Mouse (Mus musculus) embryonic facial prominence, embryonic 12.5 days (tissue): ENCODE measurements at regions not wholly inside any gene's neighbourhood (a gene's known extent, or its start where the extent isn't known, plus 50 kb on each side); places are given as distances from the start of the nearest gene placed in this dataset.

Experiments
- ATAC-seq: fragments of 200-750 bp; cut with Nextera tagmentation; 2 replicates; pipeline ENCODE4 v1.8.0; 2017; ENCODE audit not compliant: insufficient number of reproducible peaks, insufficient read depth, low FRiP score, low TSS enrichment
- H3K27ac ChIP-seq: fragments of 300-500 bp; sonication (generic); 2 replicates; pipeline ENCODE4 v1.5.1; 2016; ENCODE audit warnings: mild to moderate bottlenecking
- H3K27me3 ChIP-seq: fragments of 300-500 bp; sonication (generic); 2 replicates; pipeline ENCODE4 v1.6.1; 2016; ENCODE audit warnings: mild to moderate bottlenecking, moderate library complexity
- H3K36me3 ChIP-seq: fragments of 300-500 bp; sonication (generic); 2 replicates; pipeline ENCODE4 v1.6.1; 2016; ENCODE audit warnings: mild to moderate bottlenecking
- H3K4me1 ChIP-seq: fragments of 300-500 bp; sonication (generic); 2 replicates; pipeline ENCODE4 v1.6.1; 2016
- H3K4me2 ChIP-seq: fragments of 300-500 bp; sonication (generic); replicated peaks from 2 replicates; pipeline ENCODE4 v1.6.1; 2016; ENCODE audit warnings: mild to moderate bottlenecking, moderate library complexity
- H3K4me3 ChIP-seq: fragments of 300-500 bp; sonication (generic); 2 replicates; pipeline ENCODE4 v1.5.1; 2016; ENCODE audit warnings: mild to moderate bottlenecking
- H3K9ac ChIP-seq: fragments of 300-500 bp; sonication (generic); 2 replicates; pipeline ENCODE4 v1.6.1; 2016; ENCODE audit warnings: mild to moderate bottlenecking, moderate library complexity
- H3K9me3 ChIP-seq: fragments of 300-500 bp; sonication (generic); 2 replicates; pipeline ENCODE4 v1.6.1; 2016; ENCODE audit warnings: mild to moderate bottlenecking, moderate library complexity
- WGBS: fragments of 180-500 bp; shearing (Covaris S2); methylation state at CpG from one replicate; pipeline ENCODE4 v1.1.7; 2016; 5-methylcytosine and 5-hydroxymethylcytosine counted together

DNA sequence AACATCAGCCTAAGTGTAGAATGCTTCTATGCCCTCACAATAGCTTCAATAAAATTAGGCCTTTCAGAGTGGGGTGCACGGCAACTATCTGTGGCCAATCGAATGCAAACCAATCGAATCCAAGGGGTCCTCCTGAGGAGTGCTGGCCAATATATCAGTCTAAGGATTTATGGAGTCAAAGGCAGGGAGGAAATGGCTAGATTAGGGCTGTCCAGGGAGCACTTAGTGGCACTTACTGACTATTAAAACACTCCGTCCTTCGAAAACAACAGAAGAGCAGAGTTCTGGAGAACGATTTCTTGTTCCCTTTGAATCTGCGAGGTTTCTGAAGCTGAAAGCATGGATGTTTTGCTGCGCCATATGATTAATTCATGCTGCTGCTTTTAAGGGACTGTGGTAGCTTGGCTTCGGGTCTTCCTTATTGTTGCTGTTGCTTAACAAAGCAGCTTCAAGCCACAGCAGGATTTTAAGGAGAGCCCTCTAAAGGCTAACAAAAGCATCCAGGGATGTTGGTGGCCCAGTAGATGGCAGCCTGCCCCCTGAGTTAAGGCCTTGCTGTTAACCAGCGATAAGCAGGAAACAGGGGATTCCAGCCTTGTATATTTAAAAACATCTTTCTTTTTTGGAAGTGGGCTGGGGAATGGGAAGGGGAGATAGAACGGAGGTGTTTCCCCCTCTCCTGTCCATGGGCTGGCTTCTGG is 116.4 kb upstream of the Atp5g3 start:
- Histone ChIP-seq H3K4me1 (no peaks in the 10 kb centered on the region), H3K36me3 (no peaks in the 10 kb centered on the region), H3K27me3 (no peaks in the 10 kb centered on the region), H3K4me3 (no peak overlapping the region), H3K9me3 (no peaks in the 10 kb centered on the region), H3K9ac (no peak overlapping the region), H3K4me2 (no peak overlapping the region), H3K27ac (no peak overlapping the region)
- WGBS: 52% methylated on average over 11 of the region's 11 CpGs
- ATAC-seq: no peak

- H3K36me3 ChIP-seq: no peaks in the 10 kb centered on the region
- H3K9me3 ChIP-seq: no peaks in the 10 kb centered on the region
- H3K9ac ChIP-seq: no peak overlapping the region
- 83% methylated on average over 7 of the region's 7 CpGs for WGBS
- no peak overlapping the region for H3K27ac ChIP-seq
- H3K4me1 ChIP-seq: no peaks in the 10 kb centered on the region
- no peak overlapping the region for H3K4me3 ChIP-seq
- no peak overlapping the region for H3K4me2 ChIP-seq
- H3K27me3 ChIP-seq: peaks cover 4% of the 10 kb centered on the region; the same call in 1 of the 2 replicates
- no peak for ATAC-seq
These were observed 104.0 kb upstream of the Atp5g3 start for GRCm38 (mm10) chr2:74015146-74015545.

- no peak overlapping the region for H3K27ac ChIP-seq
- ATAC-seq: no peak
- H3K4me1 ChIP-seq: no peaks in the 10 kb centered on the region
- 88% methylated on average over 3 of the region's 3 CpGs for WGBS
- H3K9me3 ChIP-seq: no peaks in the 10 kb centered on the region
- H3K27me3 ChIP-seq: no peaks in the 10 kb centered on the region
- no peaks in the 10 kb centered on the region for H3K36me3 ChIP-seq
- no peak overlapping the region for H3K4me2 ChIP-seq
- no peak overlapping the region for H3K9ac ChIP-seq
- H3K4me3 ChIP-seq: no peak overlapping the region
These were observed 103.1 kb upstream of the Atp5g3 start for GRCm38 (mm10) chr2:74014201-74014600.

- WGBS: 8% methylated on average over 2 of the region's 2 CpGs
- Histone ChIP-seq H3K4me2 (no peak overlapping the region), H3K9me3 (no peaks in the 10 kb centered on the region), H3K9ac (no peak overlapping the region), H3K36me3 (no peaks in the 10 kb centered on the region), H3K27ac (no peak overlapping the region), H3K4me1 (peaks cover 5% of the 10 kb centered on the region; the same call in 1 of the 2 replicates), H3K4me3 (no peak overlapping the region), H3K27me3 (peaks cover 8% of the 10 kb centered on the region; the same call in 1 of the 2 replicates)
- ATAC-seq: no peak
These were observed 87.4 kb upstream of the Atp5g3 start for GRCm38 (mm10) chr2:73998531-73998930.

- no peak overlapping the region for H3K9ac ChIP-seq
- ATAC-seq: no peak
- no peak overlapping the region for H3K4me2 ChIP-seq
- 51% methylated on average over 5 of the region's 5 CpGs for WGBS
- no peaks in the 10 kb centered on the region for H3K36me3 ChIP-seq
- no peak overlapping the region for H3K27ac ChIP-seq
- H3K4me3 ChIP-seq: no peak overlapping the region
- H3K27me3 ChIP-seq: peaks cover 8% of the 10 kb centered on the region; the same call in 1 of the 2 replicates
- no peaks in the 10 kb centered on the region for H3K9me3 ChIP-seq
- H3K4me1 ChIP-seq: peaks cover 5% of the 10 kb centered on the region; the same call in 1 of the 2 replicates
These were observed 85.9 kb upstream of the Atp5g3 start for GRCm38 (mm10) chr2:73996986-73997385.

DNA sequence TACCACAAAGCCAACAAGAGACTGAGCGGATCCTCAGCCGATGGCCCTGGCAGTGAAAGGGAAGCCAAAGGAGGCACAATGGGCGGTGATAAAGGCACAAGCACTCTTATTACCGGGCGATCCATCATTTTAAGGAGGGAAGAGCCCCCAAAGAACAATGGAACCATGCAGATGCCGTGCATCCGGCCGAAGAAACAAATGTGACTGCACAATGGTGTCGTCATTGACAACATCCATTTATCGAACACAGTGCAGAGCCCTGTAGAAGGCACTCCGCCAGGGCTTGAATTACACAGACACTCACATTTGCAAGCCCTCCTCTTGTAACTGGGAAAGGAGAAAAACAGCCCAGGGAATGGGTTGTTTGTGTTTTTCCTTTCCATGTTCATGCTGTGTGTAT is 80.7 kb upstream of the Atp5g3 start:
- no peaks in the 10 kb centered on the region for H3K36me3 ChIP-seq
- H3K27me3 ChIP-seq: no peaks in the 10 kb centered on the region; the same call in 1 of the 2 replicates
- H3K9me3 ChIP-seq: no peaks in the 10 kb centered on the region
- H3K4me1 ChIP-seq: no peaks in the 10 kb centered on the region
- H3K4me3 ChIP-seq: no peak overlapping the region
- no peak overlapping the region for H3K4me2 ChIP-seq
- H3K27ac ChIP-seq: no peak overlapping the region
- ATAC-seq: no peak
- no peak overlapping the region for H3K9ac ChIP-seq
- 81% methylated on average over 11 of the region's 11 CpGs for WGBS

GRCm38 (mm10) chr2:73987441-73988105 is 76.4 kb upstream of the Atp5g3 start:
- Histone ChIP-seq H3K27ac (no peak overlapping the region), H3K9me3 (no peaks in the 10 kb centered on the region), H3K36me3 (no peaks in the 10 kb centered on the region), H3K27me3 (peaks cover 3% of the 10 kb centered on the region; the same call in 1 of the 2 replicates), H3K4me2 (no peak overlapping the region), H3K4me1 (no peaks in the 10 kb centered on the region), H3K9ac (no peak overlapping the region), H3K4me3 (no peak overlapping the region)
- 89% methylated on average over 10 of the region's 10 CpGs for WGBS
- ATAC-seq: no peak

- WGBS: 78% methylated on average over 6 of the region's 6 CpGs
- no peak overlapping the region for H3K4me3 ChIP-seq
- no peak overlapping the region for H3K9ac ChIP-seq
- no peaks in the 10 kb centered on the region for H3K9me3 ChIP-seq
- H3K4me1 ChIP-seq: no peaks in the 10 kb centered on the region
- no peaks in the 10 kb centered on the region for H3K36me3 ChIP-seq
- no peak overlapping the region for H3K4me2 ChIP-seq
- H3K27me3 ChIP-seq: peaks cover 3% of the 10 kb centered on the region; the same call in 1 of the 2 replicates
- ATAC-seq: no peak
- no peak overlapping the region for H3K27ac ChIP-seq
These were observed 74.8 kb upstream of the Atp5g3 start for GRCm38 (mm10) chr2:73985911-73986250.

DNA sequence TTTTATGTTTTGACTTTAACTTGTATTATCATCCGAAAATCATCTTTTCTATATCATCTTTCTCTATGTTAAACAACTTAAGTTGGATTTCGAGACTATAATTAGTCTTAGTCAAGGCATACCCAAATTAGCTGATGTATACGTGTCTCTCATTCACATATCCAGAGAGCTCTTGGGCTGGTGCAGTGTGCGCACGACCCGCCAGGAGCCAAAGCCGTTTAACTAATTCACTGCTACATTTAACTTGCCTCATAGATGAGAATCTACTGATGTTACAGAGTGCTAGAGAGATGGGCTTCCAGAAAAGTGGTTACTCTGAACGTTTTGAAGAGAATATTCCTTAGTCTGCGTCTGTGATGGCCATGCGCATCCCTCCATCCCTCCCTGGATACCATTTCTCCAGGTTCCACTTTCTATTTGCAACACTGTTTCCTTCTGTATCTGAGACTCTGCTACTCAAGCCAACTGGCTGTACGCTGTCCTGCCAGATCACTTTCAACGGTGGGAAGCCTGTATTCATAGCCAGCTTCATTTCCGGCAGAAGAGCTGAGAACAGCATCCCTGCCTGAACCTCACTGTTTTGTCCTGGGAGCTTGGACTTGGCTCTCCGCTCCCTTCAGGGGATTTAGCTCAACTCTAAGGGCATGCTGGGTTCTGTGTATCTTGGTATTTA is 74.2 kb upstream of the Atp5g3 start:
- WGBS: 79% methylated on average over 14 of the region's 14 CpGs
- Histone ChIP-seq H3K9me3 (no peaks in the 10 kb centered on the region), H3K4me3 (no peak overlapping the region), H3K27ac (no peak overlapping the region), H3K27me3 (peaks cover 3% of the 10 kb centered on the region; the same call in 1 of the 2 replicates), H3K36me3 (no peaks in the 10 kb centered on the region), H3K4me1 (no peaks in the 10 kb centered on the region), H3K4me2 (no peak overlapping the region), H3K9ac (no peak overlapping the region)
- no peak for ATAC-seq

DNA sequence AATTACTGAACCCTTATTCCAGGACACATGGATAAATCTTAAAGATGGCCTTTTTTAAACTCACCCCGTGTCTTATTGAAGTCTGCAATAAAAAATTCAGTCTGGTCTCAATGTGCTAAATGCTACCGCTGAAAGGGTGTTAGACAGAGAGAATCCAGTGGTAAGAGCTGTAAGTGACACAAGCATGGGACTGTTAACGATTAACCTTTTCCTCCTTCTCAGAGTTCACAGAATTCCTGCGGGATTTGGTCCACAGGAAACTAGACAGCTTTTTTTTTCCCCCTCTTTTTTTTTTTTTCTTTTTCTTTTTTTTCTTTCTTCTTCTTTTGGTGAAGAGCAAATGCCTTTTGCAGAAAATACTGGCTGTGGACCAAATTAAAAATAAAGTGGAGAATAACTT is 72.0 kb upstream of the Atp5g3 start:
- no peaks in the 10 kb centered on the region for H3K4me1 ChIP-seq
- 15% methylated on average over 4 of the region's 4 CpGs for WGBS
- no peak overlapping the region for H3K4me2 ChIP-seq
- H3K27me3 ChIP-seq: peaks cover 9% of the 10 kb centered on the region; the same call in 1 of the 2 replicates
- H3K36me3 ChIP-seq: no peaks in the 10 kb centered on the region
- H3K27ac ChIP-seq: no peak overlapping the region
- H3K9ac ChIP-seq: no peak overlapping the region
- H3K4me3 ChIP-seq: no peak overlapping the region
- no peak for ATAC-seq
- no peaks in the 10 kb centered on the region for H3K9me3 ChIP-seq

GRCm38 (mm10) chr2:73978072-73978471 is 66.9 kb upstream of the Atp5g3 start:
- ATAC-seq: no peak
- no peaks in the 10 kb centered on the region for H3K9me3 ChIP-seq
- H3K27me3 ChIP-seq: peaks cover 12% of the 10 kb centered on the region; the same call in 1 of the 2 replicates
- H3K27ac ChIP-seq: no peak overlapping the region
- no peaks in the 10 kb centered on the region for H3K36me3 ChIP-seq
- no peak overlapping the region for H3K9ac ChIP-seq
- H3K4me2 ChIP-seq: peak overlapping the region; percentile 10; the same call in 1 of the 2 replicates
- H3K4me3 ChIP-seq: no peak overlapping the region
- 18% methylated on average over 15 of the region's 15 CpGs for WGBS
- H3K4me1 ChIP-seq: no peaks in the 10 kb centered on the region

GRCm38 (mm10) chr2:73973774-73974173 is 62.6 kb upstream of the Atp5g3 start:
- ATAC-seq: no peak
- peaks cover 6% of the 10 kb centered on the region; the same call in 1 of the 2 replicates for H3K27me3 ChIP-seq
- no peak overlapping the region for H3K4me2 ChIP-seq
- H3K4me3 ChIP-seq: no peak overlapping the region
- WGBS: 58% methylated on average over 3 of the region's 3 CpGs
- H3K9me3 ChIP-seq: no peaks in the 10 kb centered on the region
- no peaks in the 10 kb centered on the region for H3K4me1 ChIP-seq
- H3K27ac ChIP-seq: no peak overlapping the region
- H3K9ac ChIP-seq: no peak overlapping the region
- no peaks in the 10 kb centered on the region for H3K36me3 ChIP-seq
